Mouse (Mus musculus): ENCODE data around the gene Trp53tg5.

The Trp53tg5 gene

GRCm38 (mm10) chr2:164448140-164448539 lies 25.4 kb downstream of the Trp53tg5 start:
- DNase-seq, result no peak

GRCm38 (mm10) chr2:164446086-164446469 lies 27.4 kb downstream of the Trp53tg5 start:
- DNase-seq, result no peak

GRCm38 (mm10) chr2:164445399-164446085 lies 28.0 kb downstream of the Trp53tg5 start:
- DNase-seq, result no peak

- no peak for DNase-seq
Observed at GRCm38 (mm10) chr2:164444701-164445100, 28.8 kb downstream of the Trp53tg5 start.

- peak in 1 of 2 experiments; percentile 27 for DNase-seq
Observed at GRCm38 (mm10) chr2:164443460-164444000, 30.0 kb downstream of the Trp53tg5 start, which contains the start of gene Sdc4. Gene Sdc4, minus strand, starts transcription at chr2:164443887.

- DNase-seq, result peak; percentile 88 to 89
Observed at GRCm38 (mm10) chr2:164443051-164443437, 30.5 kb downstream of the Trp53tg5 start.

GRCm38 (mm10) chr2:164442315-164443050 lies 31.0 kb downstream of the Trp53tg5 start:
- DNase-seq, result peak; percentile 45 to 50

GRCm38 (mm10) chr2:164441731-164442130 lies 31.8 kb downstream of the Trp53tg5 start:
- DNase-seq, result no peak

GRCm38 (mm10) chr2:164441155-164441554 lies 32.4 kb downstream of the Trp53tg5 start:
- peak; percentile 79 to 82 for DNase-seq

GRCm38 (mm10) chr2:164440314-164440713 lies 33.2 kb downstream of the Trp53tg5 start:
- DNase-seq, result no peak

- no peak for DNase-seq
Observed at GRCm38 (mm10) chr2:164439001-164439421, 34.5 kb downstream of the Trp53tg5 start.

GRCm38 (mm10) chr2:164438257-164438656 lies 35.3 kb downstream of the Trp53tg5 start:
- no peak for DNase-seq

GRCm38 (mm10) chr2:164437710-164438109 lies 35.8 kb downstream of the Trp53tg5 start:
- no peak for DNase-seq

GRCm38 (mm10) chr2:164436961-164437360 lies 36.6 kb downstream of the Trp53tg5 start:
- no peak for DNase-seq

- DNase-seq, result no peak
Observed at GRCm38 (mm10) chr2:164436215-164436913, 37.2 kb downstream of the Trp53tg5 start.

- no peak for DNase-seq
Observed at GRCm38 (mm10) chr2:164435216-164436090, 38.1 kb downstream of the Trp53tg5 start.

- DNase-seq, result no peak
Observed at GRCm38 (mm10) chr2:164434681-164435080, 38.8 kb downstream of the Trp53tg5 start.

- DNase-seq, result no peak
Observed at GRCm38 (mm10) chr2:164433278-164433895, 40.1 kb downstream of the Trp53tg5 start.

- DNase-seq, result no peak
Observed at GRCm38 (mm10) chr2:164432541-164433191, 40.9 kb downstream of the Trp53tg5 start.

- no peak for DNase-seq
Observed at GRCm38 (mm10) chr2:164431676-164432465, 41.7 kb downstream of the Trp53tg5 start.

All from B cell, adult 2 months (primary cell).